Mouse (Mus musculus) heart, embryonic 16.5 days (tissue): ENCODE results near the gene Snx30. TPM values are rescaled to one million over a fixed set of nuclear protein-coding genes. Genes with fewer than 3 reads are reported as not detected.
A peak's percentile ranks its signal among the peaks of the same experiment; 100 is the strongest.

Experiments used
- ATAC-seq: fragments of 200-750 bp; cut with Nextera tagmentation; replicated peaks from 2 replicates; pipeline ENCODE4 v1.8.0; 2017; ENCODE audit warnings: moderate number of reproducible peaks; ENCODE audit not compliant: insufficient read depth, low FRiP score; ENCODE audit errors: extremely low read depth
- H3K27ac ChIP-seq: fragments of 300-500 bp; sonication (generic); 2 replicates; pipeline ENCODE4 v1.5.1; 2014; ENCODE audit warnings: mild to moderate bottlenecking, low read length, control low read depth, moderate library complexity
- H3K27me3 ChIP-seq: fragments of 300-500 bp; sonication (generic); 2 replicates; pipeline ENCODE4 v1.6.1; 2014; ENCODE audit warnings: low read length, mixed read lengths; ENCODE audit not compliant: control insufficient read depth, insufficient read depth
- H3K36me3 ChIP-seq: fragments of 300-500 bp; sonication (generic); 2 replicates; pipeline ENCODE4 v1.6.1; 2014; ENCODE audit not compliant: control insufficient read depth, insufficient read depth
- H3K4me1 ChIP-seq: fragments of 300-500 bp; sonication (generic); 2 replicates; pipeline ENCODE4 v1.6.1; 2014; ENCODE audit warnings: low read length, mixed read lengths; ENCODE audit not compliant: control insufficient read depth, insufficient read depth
- H3K4me2 ChIP-seq: fragments of 300-500 bp; sonication (generic); 2 replicates; pipeline ENCODE4 v1.6.1; 2014; ENCODE audit warnings: low read depth, mild to moderate bottlenecking, control low read depth, low read length
- H3K4me3 ChIP-seq: fragments of 300-500 bp; sonication (generic); 2 replicates; pipeline ENCODE4 v1.5.1; 2014; ENCODE audit warnings: mild to moderate bottlenecking, control low read depth, low read length
- H3K9ac ChIP-seq: fragments of 300-500 bp; sonication (generic); 2 replicates; pipeline ENCODE4 v1.6.1; 2014; ENCODE audit warnings: low read length, control low read depth
- H3K9me3 ChIP-seq: fragments of 300-500 bp; sonication (generic); replicated peaks from 2 replicates; pipeline ENCODE4 v1.6.1; 2016; ENCODE audit warnings: low read length; ENCODE audit not compliant: control insufficient read depth
- WGBS: fragments of 180-500 bp; shearing (Covaris S2); extraction: QIAGEN DNeasy Blood & Tissue Kit; methylation state at CpG from one replicate; pipeline ENCODE4 v1.1.7; 2014; 5-methylcytosine and 5-hydroxymethylcytosine counted together
- polyA plus RNA-seq: library from polyadenylated mRNA; unstranded; fragments of >200 nt; fragmentation: Nextera tagmentation; extraction: Ambion mirVana; gene quantifications from 2 replicates; pipeline ENCODE4 v1.2.1, GENCODE M21; 2015

Gene Snx30
- polyA plus RNA-seq, 1 experiment from 2014 or later = 8.0 TPM

DNA sequence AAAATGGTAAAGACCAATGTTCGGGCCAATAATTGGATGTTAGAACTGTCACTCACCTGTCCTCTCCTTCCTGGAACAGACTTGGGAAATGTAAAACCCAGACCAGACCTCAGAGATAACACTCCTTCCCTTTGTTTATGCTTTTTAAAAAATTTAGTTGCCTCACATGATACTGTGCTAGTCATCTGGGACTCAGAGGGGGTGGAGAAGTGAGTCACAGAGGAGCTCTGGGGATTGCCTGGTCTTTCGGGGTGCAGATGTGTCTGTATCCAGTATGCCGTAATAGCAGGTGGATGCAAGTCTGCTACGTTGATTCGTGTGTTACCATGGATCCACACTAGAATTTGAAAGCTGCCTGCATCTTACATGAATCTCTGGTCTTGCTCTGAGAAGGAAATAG, 87.1 kb downstream of the Snx30 start:
- Histone ChIP-seq H3K27ac (no peak overlapping the region), H3K4me2 (no peak overlapping the region), H3K9me3 (no peaks in the 10 kb centered on the region), H3K9ac (no peak overlapping the region), H3K27me3 (no peaks in the 10 kb centered on the region), H3K36me3 (peaks cover 8% of the 10 kb centered on the region; the same call in 1 of the 2 replicates), H3K4me3 (no peak overlapping the region), H3K4me1 (peaks cover 43% of the 10 kb centered on the region)
- 91% methylated on average over 5 of the region's 5 CpGs for WGBS
- no peak for ATAC-seq

DNA sequence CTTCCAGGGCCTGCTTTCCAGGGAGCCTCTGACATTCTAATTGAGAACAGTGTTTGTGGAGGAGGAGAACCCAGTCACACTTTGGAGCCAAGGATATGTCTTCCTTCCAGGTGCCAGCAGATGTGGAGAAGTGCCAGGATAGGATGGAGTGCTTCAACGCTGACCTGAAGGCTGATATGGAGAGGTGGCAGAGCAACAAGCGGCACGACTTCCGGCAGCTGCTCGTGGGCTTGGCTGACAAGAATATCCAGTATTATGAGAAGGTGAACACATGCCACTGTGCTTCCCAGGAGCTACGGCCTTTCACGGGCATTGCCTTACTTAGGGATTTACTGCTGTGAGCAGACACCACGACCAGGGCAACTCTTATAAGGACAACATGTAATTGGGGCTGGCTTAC, 88.8 kb downstream of the Snx30 start:
- Histone ChIP-seq H3K9ac (no peak overlapping the region), H3K4me1 (peaks cover 50% of the 10 kb centered on the region), H3K27ac (peak overlapping the region; percentile 71), H3K9me3 (no peaks in the 10 kb centered on the region), H3K27me3 (no peaks in the 10 kb centered on the region), H3K36me3 (peaks cover 12% of the 10 kb centered on the region), H3K4me3 (no peak overlapping the region), H3K4me2 (no peak overlapping the region)
- ATAC-seq = no peak
- WGBS = 56% methylated on average over 8 of the region's 8 CpGs

GRCm38 (mm10) chr4:59894977-59895575, 89.4 kb downstream of the Snx30 start:
- no peak for ATAC-seq
- Histone ChIP-seq H3K36me3 (peaks cover 12% of the 10 kb centered on the region), H3K27me3 (no peaks in the 10 kb centered on the region), H3K4me1 (peaks cover 43% of the 10 kb centered on the region), H3K4me2 (no peak overlapping the region), H3K4me3 (no peak overlapping the region), H3K9me3 (no peaks in the 10 kb centered on the region), H3K27ac (peak overlapping the region; percentile 66), H3K9ac (0 out of 2 replicates have a peak overlapping the region, but pooled peaks have one; percentile 8)
- 82% methylated on average over 3 of the region's 3 CpGs for WGBS

- no peak overlapping the region for H3K4me3 ChIP-seq
- peaks cover 17% of the 10 kb centered on the region for H3K36me3 ChIP-seq
- no peaks in the 10 kb centered on the region for H3K9me3 ChIP-seq
- ATAC-seq = no peak
- 74% methylated on average over 5 of the region's 5 CpGs for WGBS
- peaks cover 35% of the 10 kb centered on the region for H3K4me1 ChIP-seq
- H3K27me3 ChIP-seq = no peaks in the 10 kb centered on the region
- no peak overlapping the region for H3K4me2 ChIP-seq
- no peak overlapping the region for H3K9ac ChIP-seq
- no peak overlapping the region for H3K27ac ChIP-seq
Measured at GRCm38 (mm10) chr4:59896000-59896399, 90.4 kb downstream of the Snx30 start.

GRCm38 (mm10) chr4:59897814-59898520, 92.3 kb downstream of the Snx30 start:
- Histone ChIP-seq H3K27ac (peak overlapping the region; percentile 95), H3K4me3 (no peak overlapping the region), H3K9me3 (no peaks in the 10 kb centered on the region), H3K4me1 (peaks cover 36% of the 10 kb centered on the region), H3K27me3 (no peaks in the 10 kb centered on the region), H3K4me2 (no peak overlapping the region), H3K36me3 (peaks cover 17% of the 10 kb centered on the region), H3K9ac (peak overlapping the region; percentile 59)
- ATAC-seq = 0 out of 2 replicates have a peak, but pooled peaks have one; percentile 3
- 48% methylated on average over 12 of the region's 12 CpGs for WGBS

DNA sequence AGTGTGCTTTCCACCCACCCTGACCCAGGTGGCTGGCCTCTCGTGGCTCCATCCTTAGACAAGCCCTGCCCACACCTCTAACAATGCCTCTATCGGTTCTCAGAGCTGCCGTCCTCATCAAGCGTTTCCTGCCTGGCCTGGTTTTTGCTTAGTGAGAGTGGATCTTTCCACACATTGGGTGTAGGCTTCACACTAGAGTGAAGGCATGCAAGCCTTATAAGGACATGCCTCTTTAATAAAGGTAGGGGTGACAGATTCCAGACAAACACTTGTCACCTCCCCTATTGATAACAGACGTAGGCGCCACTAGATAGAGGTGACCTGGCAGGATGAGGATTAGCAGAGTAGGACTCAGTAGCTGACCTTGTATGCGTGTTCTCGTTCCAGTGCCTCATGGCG, 92.9 kb downstream of the Snx30 start:
- ATAC-seq = peak; percentile 83
- H3K4me1 ChIP-seq = peaks cover 40% of the 10 kb centered on the region
- H3K9ac ChIP-seq = no peak overlapping the region
- no peaks in the 10 kb centered on the region for H3K27me3 ChIP-seq
- no peak overlapping the region for H3K4me2 ChIP-seq
- H3K4me3 ChIP-seq = no peak overlapping the region
- peak overlapping the region; percentile 95 for H3K27ac ChIP-seq
- peaks cover 17% of the 10 kb centered on the region for H3K36me3 ChIP-seq
- WGBS = 34% methylated on average over 9 of the region's 9 CpGs
- no peaks in the 10 kb centered on the region for H3K9me3 ChIP-seq

- 83% methylated on average over 6 of the region's 6 CpGs for WGBS
- Histone ChIP-seq H3K4me1 (peaks cover 35% of the 10 kb centered on the region), H3K4me3 (no peak overlapping the region), H3K9me3 (no peaks in the 10 kb centered on the region), H3K9ac (no peak overlapping the region; the same call in 1 of the 2 replicates), H3K36me3 (peaks cover 9% of the 10 kb centered on the region), H3K4me2 (no peak overlapping the region), H3K27me3 (no peaks in the 10 kb centered on the region), H3K27ac (peak overlapping the region; percentile 59)
- ATAC-seq = no peak
Measured at GRCm38 (mm10) chr4:59901810-59902209, 96.2 kb downstream of the Snx30 start.

GRCm38 (mm10) chr4:59902547-59902946, 96.9 kb downstream of the Snx30 start:
- Histone ChIP-seq H3K27me3 (no peaks in the 10 kb centered on the region), H3K27ac (peak overlapping the region; percentile 59), H3K4me3 (no peak overlapping the region), H3K4me2 (no peak overlapping the region), H3K9me3 (no peaks in the 10 kb centered on the region), H3K4me1 (peaks cover 29% of the 10 kb centered on the region), H3K36me3 (peaks cover 9% of the 10 kb centered on the region), H3K9ac (no peak overlapping the region)
- 71% methylated on average over 6 of the region's 6 CpGs for WGBS
- no peak for ATAC-seq

- Histone ChIP-seq H3K4me3 (no peak overlapping the region), H3K9me3 (no peaks in the 10 kb centered on the region), H3K27ac (no peak overlapping the region), H3K9ac (no peak overlapping the region), H3K36me3 (no peaks in the 10 kb centered on the region), H3K4me2 (no peak overlapping the region), H3K27me3 (no peaks in the 10 kb centered on the region), H3K4me1 (peaks cover 18% of the 10 kb centered on the region)
- WGBS = 87% methylated on average over 6 of the region's 6 CpGs
- ATAC-seq = no peak
Measured at GRCm38 (mm10) chr4:59907092-59907491, 101.5 kb downstream of the Snx30 start.
